Mouse (Mus musculus): ENCODE measurements at regions not wholly inside any gene's neighbourhood (a gene's known extent, or its start where the extent isn't known, plus 50 kb on each side); places are given as distances from the start of the nearest gene placed in this dataset.

DNA sequence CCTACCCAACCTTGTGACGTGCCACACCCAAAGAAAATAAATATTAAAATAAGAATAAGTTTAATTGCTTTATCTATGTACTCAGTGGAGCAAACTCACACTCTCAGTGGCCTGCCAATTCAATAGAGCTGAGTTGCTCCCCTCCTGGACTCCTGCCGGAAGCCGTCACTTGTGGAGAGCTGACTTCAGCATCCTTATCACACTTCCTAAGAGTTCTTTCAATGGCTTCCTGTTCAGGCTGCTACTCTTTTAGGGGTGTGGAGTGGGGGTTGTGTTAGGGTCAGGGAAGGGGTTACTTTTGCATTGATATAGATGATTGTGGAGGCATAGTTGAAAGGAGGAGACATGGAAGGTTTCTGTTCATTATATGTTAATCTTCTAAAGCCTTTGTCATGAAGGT, 147.7 kb downstream of the Dusp6 start:
- ATAC-seq (ENCODE audit: poor library complexity, severe bottlenecking), result no peak

DNA sequence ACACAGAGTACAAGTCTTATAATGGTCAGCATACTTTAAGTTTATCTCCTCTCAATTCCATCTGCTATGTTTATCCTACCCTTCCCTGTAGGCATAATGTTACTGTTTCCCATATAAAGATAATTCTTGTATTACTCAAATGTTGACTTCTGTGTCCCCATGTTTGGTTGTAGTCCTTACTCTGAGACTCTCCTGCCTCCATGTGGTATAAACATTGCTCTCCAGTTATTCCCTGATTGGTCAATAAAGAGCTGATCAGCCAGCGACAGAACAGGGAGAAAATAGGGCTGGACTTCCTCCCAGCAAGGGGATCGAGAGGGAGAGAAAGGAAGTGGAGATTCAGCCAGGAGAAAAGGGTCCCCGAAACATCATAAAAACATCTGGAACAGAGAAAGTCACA, 150.4 kb downstream of the Dusp6 start:
- ATAC-seq (ENCODE audit: poor library complexity, severe bottlenecking), result no peak

DNA sequence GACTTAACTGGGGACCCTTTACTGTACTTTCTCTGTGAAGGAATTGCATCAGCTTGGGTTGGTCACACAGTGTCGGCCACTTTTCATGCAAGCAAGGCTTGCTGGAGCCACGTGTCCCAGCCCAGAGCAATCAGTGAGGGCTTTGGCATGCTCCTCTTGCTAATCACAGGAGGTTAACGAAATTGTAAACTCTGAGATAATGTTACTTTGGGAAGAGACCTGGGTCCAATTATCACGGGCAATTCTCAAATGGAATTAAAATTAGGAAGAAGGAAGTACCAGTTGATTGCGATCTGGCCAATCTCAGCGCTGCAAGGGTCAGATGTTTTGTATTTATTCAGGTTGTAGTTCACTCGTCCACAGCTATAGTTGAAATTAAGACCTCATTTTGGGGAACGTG, 153.2 kb downstream of the Dusp6 start:
- no peak for ATAC-seq (ENCODE audit: poor library complexity, severe bottlenecking)

DNA sequence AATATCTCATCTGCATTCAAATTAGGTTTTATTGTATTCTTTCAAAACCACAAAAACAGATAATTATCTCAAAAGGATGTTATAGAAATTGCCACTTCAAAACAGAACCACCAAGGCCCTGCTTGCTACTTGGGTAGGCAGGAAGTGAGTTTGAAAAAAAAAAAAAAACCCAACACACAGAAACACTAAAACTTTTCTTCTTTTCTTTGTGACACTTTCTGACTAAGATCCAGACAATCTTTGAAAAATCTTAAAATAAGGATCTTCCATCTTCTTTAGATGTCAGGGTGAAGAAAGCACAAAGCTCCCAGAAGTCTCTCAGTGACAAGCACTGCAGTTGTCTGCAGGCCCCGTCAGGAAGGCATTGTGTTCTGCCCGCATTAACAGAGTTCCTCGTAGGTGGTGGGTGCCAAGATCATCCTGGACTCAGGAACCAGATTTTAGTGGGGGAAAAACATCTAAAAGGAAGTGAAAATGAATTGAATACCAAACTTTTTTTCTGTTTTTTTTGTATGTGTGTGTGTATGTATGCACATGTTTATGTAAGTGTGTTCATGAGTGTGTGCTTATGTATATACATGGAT, 154.0 kb downstream of the Dusp6 start:
- peak; percentile 58 for ATAC-seq (ENCODE audit: poor library complexity, severe bottlenecking)

DNA sequence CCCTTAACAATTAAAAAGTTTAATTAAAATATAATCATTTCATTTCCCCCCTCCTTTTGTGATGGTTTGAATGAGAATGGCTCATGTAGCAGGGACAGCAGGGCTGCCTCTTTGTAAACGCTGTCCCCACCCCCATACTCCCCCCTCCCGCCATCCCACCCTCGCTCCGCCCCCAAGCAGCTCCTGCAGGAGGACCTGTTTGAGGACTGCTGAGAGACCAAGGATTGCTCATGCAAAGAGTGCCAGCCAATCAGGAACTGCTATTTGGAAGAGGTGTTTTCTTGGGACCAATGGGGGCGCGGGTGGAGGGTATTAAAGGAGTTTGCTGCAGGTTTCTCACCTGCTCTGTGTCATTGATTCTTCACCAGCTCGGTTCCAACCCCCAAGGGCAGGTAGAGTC, 154.6 kb downstream of the Dusp6 start:
- no peak for ATAC-seq (ENCODE audit: poor library complexity, severe bottlenecking)

DNA sequence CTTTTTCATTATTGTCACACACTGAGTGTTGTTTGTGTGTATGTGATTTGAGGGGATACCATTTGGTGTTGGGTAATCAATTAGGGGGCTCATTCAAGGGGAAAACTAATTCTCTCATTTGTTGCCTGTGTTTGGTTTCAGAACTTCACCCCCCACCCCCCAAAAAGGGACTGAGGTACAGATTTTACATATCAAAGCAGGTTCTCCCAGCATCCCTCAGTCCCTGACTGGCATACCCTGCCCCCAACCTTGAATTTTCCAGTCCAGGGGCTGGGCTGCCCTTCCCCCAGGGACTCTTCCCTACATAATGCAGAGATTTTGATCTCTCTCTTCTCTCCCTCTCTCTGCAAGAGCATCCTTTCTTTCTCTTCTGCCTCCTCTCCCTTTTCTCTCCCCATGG, 155.5 kb downstream of the Dusp6 start:
- ATAC-seq (ENCODE audit: poor library complexity, severe bottlenecking), result no peak

DNA sequence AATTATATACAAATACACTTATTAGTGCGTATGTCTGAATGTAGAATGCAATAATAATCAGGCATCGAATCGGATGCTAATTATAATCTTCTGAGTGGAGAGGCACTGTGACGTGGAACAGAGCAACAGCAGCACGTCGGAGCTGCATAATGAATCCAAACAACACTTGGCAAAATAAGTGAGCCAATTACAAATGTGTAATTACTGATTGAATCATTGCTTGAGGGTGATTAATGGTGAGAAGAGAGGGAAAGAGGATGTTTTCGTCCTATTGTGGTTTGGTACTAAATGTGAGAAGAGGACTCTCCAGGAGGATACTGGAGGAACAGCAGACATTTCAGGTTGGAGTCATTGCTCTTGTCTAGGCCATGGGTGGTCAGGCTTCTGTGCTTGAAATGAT, 156.5 kb downstream of the Dusp6 start:
- ATAC-seq (ENCODE audit: poor library complexity, severe bottlenecking), result no peak

DNA sequence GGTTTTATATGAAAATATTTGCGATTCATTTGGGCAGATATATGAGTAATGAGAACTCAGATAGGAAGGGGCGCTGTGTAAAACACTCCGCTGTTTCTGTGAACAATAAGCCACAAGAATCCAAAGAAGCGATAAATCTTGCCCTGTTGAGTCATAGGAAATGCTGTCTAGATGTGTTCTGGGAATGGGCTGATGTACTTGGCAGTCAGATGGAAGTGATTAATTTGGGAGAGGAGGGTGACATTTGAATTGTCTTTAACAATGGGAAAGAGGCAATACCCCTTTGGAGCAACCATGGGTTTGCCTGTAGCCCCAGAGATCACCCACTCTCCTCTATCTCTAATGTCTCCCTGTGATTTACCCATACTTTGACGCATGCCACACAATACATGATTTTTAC, 160.4 kb downstream of the Dusp6 start:
- ATAC-seq (ENCODE audit: poor library complexity, severe bottlenecking), result no peak

DNA sequence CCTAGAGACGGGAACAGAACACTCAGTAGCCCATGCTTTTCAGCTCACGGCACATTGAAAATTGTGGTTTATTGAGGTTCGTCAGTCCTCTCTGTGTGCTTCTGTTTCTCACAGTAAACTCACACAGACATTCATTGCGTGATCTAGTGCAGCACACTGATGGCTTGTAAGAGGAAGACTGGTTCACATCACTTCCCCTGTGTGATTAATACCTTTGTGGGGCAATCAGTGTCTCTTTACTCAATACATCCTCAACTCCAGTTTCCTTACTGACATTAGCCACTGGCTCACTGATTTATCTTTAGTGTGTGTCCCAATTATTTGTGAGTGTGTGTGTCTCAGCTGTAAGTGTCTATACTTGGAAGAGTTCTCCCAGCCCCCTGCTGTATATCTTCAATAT, 162.2 kb downstream of the Dusp6 start:
- peak; percentile 95 for ATAC-seq (ENCODE audit: poor library complexity, severe bottlenecking)

DNA sequence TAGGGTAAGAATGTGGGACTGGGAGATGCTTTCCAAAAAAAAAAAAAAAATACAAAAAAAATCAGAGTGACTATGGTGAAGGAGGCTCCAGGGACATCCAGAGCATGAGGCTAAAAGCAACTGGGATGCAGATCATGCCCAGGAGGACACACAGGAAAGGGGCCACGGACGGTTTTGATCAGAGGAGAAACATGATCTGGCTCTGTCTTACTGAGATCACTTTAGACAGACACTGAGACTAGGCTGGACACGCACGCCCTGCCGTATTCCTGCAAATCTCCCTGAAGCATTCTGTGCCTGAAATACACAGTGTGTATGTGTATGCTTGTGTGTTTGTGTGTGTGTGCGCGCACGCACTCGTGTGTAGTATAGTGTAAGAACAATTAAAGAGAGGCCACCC, 167.1 kb downstream of the Dusp6 start:
- ATAC-seq (ENCODE audit: poor library complexity, severe bottlenecking), result no peak

DNA sequence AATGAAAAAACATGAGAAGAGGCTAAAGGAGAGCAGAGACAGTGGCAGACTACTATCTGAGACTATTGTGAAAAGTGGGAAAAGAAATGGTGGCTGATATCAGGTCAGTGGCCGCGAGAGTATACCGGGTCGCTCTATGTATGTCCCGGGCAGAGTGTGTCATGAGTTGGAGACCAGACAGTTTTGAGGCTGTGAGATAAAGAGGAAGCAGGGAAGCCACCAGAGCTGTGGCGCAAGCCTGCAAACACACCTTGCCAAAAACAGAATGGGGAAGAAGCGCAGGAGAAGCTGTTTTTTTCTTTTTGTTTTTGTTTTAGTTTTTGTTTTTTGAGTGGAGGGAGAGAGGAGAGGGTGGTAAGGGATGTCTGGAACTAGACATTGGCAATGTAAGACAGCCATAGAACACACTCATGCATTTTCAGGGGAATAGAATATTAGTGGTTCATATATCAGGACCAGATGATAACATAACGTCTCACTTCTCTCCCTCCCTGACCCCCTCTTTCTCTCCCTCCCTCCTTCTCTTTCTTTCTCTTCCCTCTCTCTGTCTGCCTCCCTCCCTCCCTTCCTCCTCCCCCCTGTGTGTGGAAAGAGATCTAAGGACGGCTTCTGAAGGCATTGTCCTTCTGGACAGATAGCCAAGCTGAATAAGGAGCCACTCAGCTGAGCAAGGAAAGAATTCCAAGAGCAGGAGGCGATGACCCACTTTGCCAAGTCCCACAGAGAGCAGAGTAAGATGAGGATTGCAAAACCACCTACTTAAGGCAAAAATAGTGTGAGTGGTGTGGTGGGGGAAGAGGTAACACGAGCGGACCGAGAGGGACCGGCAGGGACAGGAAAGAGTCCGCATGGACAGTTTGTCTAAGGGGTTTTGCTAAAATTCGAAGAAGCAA, 167.9 kb downstream of the Dusp6 start:
- peak; percentile 97 for ATAC-seq (ENCODE audit: poor library complexity, severe bottlenecking)

DNA sequence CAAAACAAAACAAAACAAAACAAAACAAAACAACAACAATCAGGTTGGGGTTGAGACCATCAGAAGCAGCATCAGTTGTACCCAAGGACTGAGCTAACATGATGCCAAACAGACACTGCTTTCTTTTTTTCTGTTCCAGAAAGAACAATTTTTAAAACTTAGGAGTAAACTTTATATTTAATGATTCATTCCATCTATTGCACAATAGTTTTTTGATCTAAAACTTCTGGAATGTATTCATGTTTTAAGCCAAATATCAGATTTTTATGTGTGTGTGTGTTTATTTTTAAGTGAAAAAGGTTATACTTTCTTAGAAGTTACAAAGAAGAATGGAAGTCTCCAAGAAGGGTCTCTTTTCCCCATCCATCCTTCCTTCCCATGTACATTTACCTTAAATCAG, 174.0 kb downstream of the Dusp6 start:
- no peak for ATAC-seq (ENCODE audit: poor library complexity, severe bottlenecking)

DNA sequence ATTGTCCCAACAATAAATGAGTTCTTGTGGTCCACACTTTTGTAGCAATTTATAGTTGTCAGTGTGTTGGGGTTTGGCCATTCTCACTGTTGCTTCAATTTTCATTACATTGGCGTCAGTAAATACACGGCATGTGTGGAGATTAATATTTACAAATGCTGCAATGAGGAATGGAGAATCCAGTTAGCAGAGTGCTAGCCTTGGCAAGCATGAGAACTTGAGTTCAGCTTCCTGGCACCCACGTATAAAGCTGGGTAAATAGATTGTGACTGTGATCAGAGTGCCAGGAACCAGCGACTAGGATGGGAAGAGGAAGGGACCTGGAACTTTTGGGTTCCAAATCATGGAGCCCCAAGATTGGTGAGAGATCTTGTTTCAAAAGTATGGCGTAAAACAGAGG, 177.1 kb downstream of the Dusp6 start:
- ATAC-seq (ENCODE audit: poor library complexity, severe bottlenecking), result no peak

DNA sequence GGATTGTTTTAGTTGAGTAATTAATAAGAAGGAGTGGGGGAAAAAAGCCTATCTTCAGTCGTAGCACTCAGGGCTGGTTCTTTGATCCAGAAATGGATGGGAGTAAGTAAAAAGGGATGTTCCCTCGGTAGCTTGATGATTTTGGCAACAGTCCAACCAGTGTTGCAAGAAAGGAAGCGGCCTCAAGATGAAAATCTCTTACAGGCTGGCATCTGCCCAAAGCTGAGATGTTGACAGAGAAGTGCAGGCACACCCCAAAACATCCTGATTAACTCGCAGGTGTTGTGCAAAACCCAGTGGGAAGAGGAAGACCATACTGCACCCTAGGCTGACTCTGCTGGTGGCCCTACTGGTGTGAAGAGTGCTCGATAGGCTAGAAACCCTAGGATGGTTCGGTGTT, 178.0 kb downstream of the Dusp6 start:
- ATAC-seq (ENCODE audit: poor library complexity, severe bottlenecking), result peak; percentile 84

DNA sequence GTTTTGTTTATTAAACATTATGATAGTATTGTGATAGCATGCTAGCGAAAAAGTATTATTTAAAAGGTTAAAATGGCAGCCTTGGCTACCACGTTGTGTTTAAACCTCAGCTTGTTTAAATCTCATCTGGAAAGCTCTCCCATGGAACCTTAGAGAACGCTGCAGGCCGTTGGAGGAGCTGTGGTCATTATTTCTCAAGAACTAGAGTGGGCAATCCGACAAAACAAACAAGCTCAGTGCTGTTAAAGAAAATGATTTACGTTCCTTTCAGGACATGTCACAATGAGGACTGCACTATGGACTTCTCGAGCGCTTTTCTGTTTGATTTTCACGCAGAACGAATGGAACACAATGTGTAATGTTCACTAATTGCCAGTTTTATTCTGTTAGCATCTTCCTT, 178.9 kb downstream of the Dusp6 start:
- no peak for ATAC-seq (ENCODE audit: poor library complexity, severe bottlenecking)

DNA sequence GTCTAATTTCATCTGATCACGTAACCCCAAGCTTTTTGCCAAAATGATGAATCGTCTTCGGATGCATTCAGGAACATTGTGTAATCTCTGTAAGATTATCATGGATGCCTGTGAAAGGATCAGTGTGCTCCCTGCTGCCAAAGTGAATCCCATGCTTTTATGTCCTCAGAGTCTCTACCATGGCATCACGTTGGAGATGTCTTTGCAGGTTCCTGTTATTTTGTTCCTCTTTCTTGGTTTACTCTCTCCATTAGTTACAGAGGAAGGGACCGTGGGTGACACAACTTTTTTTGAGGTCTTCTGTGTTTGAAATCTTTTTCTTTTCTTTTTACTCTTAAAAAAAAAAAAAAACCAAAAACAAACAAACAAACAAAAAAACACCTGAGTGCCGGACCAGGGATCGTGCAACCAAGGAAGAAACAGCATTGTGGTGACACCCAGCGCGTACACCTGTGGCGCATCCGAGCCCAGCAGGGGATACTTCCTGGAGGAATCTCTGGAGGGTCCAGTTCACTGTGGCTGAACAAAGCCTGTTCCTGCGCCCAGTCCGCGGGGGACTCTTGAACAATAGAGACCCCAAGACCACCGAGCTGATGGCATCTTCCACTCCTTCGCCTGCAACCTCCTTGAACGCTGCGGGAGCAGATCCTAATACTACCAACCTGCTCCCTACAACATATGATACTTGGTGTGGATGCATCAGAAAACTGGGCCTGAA, 180.6 kb downstream of the Dusp6 start:
- ATAC-seq (ENCODE audit: poor library complexity, severe bottlenecking), result peak; percentile 83

DNA sequence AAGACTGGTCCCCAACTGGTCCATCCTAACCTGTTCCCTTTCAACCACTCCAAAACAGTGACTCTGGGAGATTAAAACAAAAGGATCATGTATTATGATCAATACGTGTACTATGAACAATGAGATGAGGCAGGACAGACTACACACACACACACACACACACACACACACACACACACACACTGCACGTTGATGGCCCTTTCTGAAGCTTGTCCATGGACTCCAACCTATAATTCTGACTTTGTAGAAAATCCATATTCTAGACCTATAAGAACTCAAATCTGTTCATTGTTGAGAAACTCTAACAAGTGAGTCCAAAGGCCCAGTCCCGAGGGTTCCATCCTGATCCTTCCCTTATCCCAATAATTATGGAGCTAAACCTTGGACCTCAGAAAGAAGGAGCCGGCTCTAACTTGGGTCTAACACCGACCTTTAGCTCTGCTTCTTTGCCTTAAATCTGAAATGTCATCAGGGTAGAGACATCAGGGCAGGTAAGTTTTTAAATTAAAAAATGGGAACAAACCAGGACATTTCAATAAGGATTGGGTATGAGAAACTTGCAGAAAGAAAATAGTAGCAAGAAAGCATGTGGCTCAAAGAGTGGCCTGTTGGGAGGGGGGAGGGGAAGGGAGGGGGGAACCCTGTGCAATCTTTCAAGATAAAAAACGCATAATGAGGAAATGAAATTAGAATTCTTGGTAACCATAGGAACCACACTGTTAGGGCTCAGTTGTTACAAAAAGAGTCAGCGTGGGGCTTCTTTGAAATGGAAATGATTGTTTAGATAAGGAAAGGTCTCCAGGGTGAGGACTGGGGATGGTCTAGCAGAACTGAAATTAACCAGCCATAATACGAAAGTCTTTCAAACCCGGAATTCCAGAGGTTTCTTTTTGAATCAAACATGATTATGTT, 187.9 kb downstream of the Dusp6 start:
- ATAC-seq (ENCODE audit: poor library complexity, severe bottlenecking), result peak; percentile 83

DNA sequence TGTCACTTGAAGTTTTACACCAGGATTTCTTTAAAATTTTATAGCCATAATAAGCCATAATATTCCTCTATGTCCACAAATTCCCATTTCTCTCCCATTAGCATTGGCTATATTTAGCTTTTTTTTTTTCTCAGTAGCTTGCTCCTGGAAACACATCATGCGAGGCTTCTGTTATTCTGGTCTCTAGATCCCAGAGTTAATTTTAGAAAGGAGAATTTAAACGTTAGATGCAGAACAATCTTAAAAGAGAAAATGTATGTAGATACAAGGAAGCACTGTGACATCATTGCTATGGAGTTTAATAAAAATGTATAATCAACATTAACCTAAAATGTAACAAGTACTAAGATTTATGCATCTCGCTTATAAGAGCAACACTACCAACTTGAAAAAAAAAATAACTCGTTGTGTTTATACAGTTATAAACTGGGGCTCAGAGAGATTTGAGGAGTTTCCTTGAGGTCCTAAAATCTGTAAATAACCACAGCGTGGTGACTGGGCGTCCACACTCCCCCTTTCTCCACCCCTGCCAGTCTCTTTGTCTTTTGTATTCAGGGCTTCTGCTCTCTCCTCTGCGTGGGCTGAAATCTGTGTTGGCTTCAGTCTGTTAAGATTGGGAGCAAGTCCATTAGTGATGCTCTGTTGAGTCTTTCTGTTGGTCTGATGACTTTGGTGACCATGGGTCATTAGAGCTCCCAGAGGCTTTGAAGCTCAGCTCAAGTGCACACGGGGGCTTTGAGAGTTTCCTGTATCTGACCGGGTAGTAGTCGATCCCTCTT, 188.8 kb downstream of the Dusp6 start:
- no peak for ATAC-seq (ENCODE audit: poor library complexity, severe bottlenecking)

DNA sequence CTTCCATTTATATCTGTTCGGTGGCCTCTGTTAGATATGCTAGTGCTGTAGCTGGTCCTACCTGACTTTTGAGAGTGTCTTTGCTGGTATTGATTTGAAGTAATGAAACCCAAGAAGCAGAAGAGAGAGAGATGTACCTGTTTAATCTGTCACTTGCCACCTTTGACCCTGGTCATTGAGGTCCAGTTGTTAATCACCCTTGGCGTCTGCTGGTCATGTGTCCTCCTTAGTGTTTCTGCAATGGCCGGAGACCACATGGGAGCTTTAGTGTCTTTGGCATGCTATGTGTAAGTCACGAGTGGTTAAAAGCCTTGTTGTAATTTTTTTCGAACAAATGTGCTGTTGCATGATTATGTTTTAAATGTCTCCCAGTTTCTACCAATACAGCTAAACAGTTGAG, 193.1 kb downstream of the Dusp6 start:
- no peak for ATAC-seq (ENCODE audit: poor library complexity, severe bottlenecking)

DNA sequence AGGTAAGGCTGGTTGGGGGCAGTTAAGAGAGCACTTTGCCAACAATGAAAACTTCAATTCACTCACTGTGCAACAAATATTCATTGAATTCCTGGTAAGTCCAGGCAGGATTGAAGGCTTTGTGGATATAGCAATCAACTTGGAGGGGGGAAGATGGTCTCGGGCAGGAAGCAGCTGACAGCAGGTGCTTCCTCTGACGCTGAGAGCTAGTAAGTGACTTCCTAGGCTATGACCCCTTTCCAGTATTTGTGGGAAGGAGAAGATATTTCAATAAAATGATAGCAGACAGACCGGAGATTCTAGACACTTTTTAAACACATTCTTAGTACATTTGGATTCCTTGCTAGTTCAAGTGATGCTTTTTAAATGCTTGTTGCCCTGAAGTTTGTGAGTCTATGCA, 195.0 kb downstream of the Dusp6 start:
- no peak for ATAC-seq (ENCODE audit: poor library complexity, severe bottlenecking)

Measured in megakaryocyte, adult 5-6 weeks (primary cell).